Mouse (Mus musculus): ENCODE measurements around the gene Cntn3. TPM values are rescaled to one million over a fixed set of nuclear protein-coding genes. Genes with fewer than 3 reads are reported as not detected.
"Not testable (repeated sequence)": the region's sequence is repeated elsewhere in the genome, so short reads cannot be mapped to it uniquely, and the experiment has no call there.

The Cntn3 gene
- polyA plus RNA-seq (2016; fragmentation: Nextera tagmentation; extraction: Ambion mirVana), result 1.2 and 1.3 TPM in 2 replicates

GRCm38 (mm10) chr6:102573001-102573400 is at the start of gene Cntn3:
Gene Cntn3 (minus strand): TSS chr6:102573101.
- ATAC-seq; H3K36me3 ChIP-seq; H3K9ac ChIP-seq; H3K4me3 ChIP-seq; H3K4me2 ChIP-seq; H3K27ac ChIP-seq; H3K9me3 ChIP-seq (replicated peaks); H3K27me3 ChIP-seq (replicated peaks): not testable (repeated sequence)
- peaks cover 12% of the 10 kb centered on the region for H3K4me1 ChIP-seq
- 92% methylated on average over 7 of the region's 20 CpGs for WGBS (ENCODE audit: insufficient replicate concordance)

GRCm38 (mm10) chr6:102600773-102601172 is 27.9 kb upstream of the Cntn3 start:
- Histone ChIP-seq H3K27ac (no peak overlapping the region), H3K4me2 (no peak overlapping the region), H3K9me3 (replicated peaks) (no peaks in the 10 kb centered on the region), H3K27me3 (replicated peaks) (no peaks in the 10 kb centered on the region), H3K4me1 (no peaks in the 10 kb centered on the region), H3K36me3 (no peaks in the 10 kb centered on the region), H3K9ac (no peak overlapping the region), H3K4me3 (no peak overlapping the region)
- ATAC-seq, result no peak
- WGBS (ENCODE audit: insufficient replicate concordance), result 57% methylated on average over 2 of the region's 2 CpGs

- Histone ChIP-seq H3K36me3 (no peaks in the 10 kb centered on the region), H3K9me3 (replicated peaks) (no peaks in the 10 kb centered on the region), H3K27ac (no peak overlapping the region), H3K4me1 (no peaks in the 10 kb centered on the region), H3K4me3 (no peak overlapping the region), H3K27me3 (replicated peaks) (no peaks in the 10 kb centered on the region), H3K9ac (no peak overlapping the region), H3K4me2 (no peak overlapping the region)
- WGBS (ENCODE audit: insufficient replicate concordance), result 54% methylated on average over 2 of the region's 2 CpGs
- no peak for ATAC-seq
These were observed 24.9 kb upstream of the Cntn3 start for GRCm38 (mm10) chr6:102597756-102598155.

GRCm38 (mm10) chr6:102590151-102590550 is 17.2 kb upstream of the Cntn3 start:
- no peak overlapping the region for H3K4me3 ChIP-seq
- WGBS (ENCODE audit: insufficient replicate concordance), result 80% methylated on average over 4 of the region's 4 CpGs
- H3K4me1 ChIP-seq, result no peaks in the 10 kb centered on the region

GRCm38 (mm10) chr6:102589311-102589710 is 16.4 kb upstream of the Cntn3 start:
- H3K36me3 ChIP-seq, result no peaks in the 10 kb centered on the region
- no peak overlapping the region for H3K27ac ChIP-seq
- no peak for ATAC-seq
- no peak overlapping the region for H3K4me2 ChIP-seq
- H3K9ac ChIP-seq, result no peak overlapping the region
- no peaks in the 10 kb centered on the region for H3K27me3 ChIP-seq (replicated peaks)
- H3K9me3 ChIP-seq (replicated peaks), result no peaks in the 10 kb centered on the region
- H3K4me1 ChIP-seq, result no peaks in the 10 kb centered on the region
- H3K4me3 ChIP-seq, result no peak overlapping the region
- 41% methylated on average over 4 of the region's 4 CpGs for WGBS (ENCODE audit: insufficient replicate concordance)

More at GRCm38 (mm10) chr6:102590151-102590550, 17.2 kb upstream of the Cntn3 start:
- Histone ChIP-seq H3K9me3 (replicated peaks) (no peaks in the 10 kb centered on the region), H3K36me3 (no peaks in the 10 kb centered on the region), H3K27ac (no peak overlapping the region), H3K9ac (no peak overlapping the region), H3K27me3 (replicated peaks) (no peaks in the 10 kb centered on the region), H3K4me2 (no peak overlapping the region)
- ATAC-seq, result no peak

- H3K36me3 ChIP-seq, result no peaks in the 10 kb centered on the region
- no peak for ATAC-seq
- no peaks in the 10 kb centered on the region for H3K27me3 ChIP-seq (replicated peaks)
- no peak overlapping the region for H3K9ac ChIP-seq
- H3K27ac ChIP-seq, result no peak overlapping the region
- no peak overlapping the region for H3K4me2 ChIP-seq
- H3K4me1 ChIP-seq, result no peaks in the 10 kb centered on the region
- no peaks in the 10 kb centered on the region for H3K9me3 ChIP-seq (replicated peaks)
- H3K4me3 ChIP-seq, result no peak overlapping the region
These were observed 13.2 kb upstream of the Cntn3 start for GRCm38 (mm10) chr6:102586056-102586455.

GRCm38 (mm10) chr6:102583578-102583977 is 10.7 kb upstream of the Cntn3 start:
- Histone ChIP-seq H3K27me3 (replicated peaks) (no peaks in the 10 kb centered on the region), H3K9ac (no peak overlapping the region), H3K4me2 (no peak overlapping the region), H3K27ac (no peak overlapping the region), H3K4me1 (no peaks in the 10 kb centered on the region), H3K9me3 (replicated peaks) (no peaks in the 10 kb centered on the region), H3K4me3 (no peak overlapping the region), H3K36me3 (no peaks in the 10 kb centered on the region)
- 63% methylated on average over 2 of the region's 2 CpGs for WGBS (ENCODE audit: insufficient replicate concordance)
- no peak for ATAC-seq

GRCm38 (mm10) chr6:102567496-102567895 is 5.4 kb downstream of the Cntn3 start:
- no peak for ATAC-seq
- H3K4me2 ChIP-seq, result no peak overlapping the region
- 34% methylated on average over 1 of the region's 1 CpGs for WGBS (ENCODE audit: insufficient replicate concordance)
- peaks cover 20% of the 10 kb centered on the region for H3K27me3 ChIP-seq (replicated peaks)
- no peak overlapping the region for H3K4me3 ChIP-seq
- no peaks in the 10 kb centered on the region for H3K36me3 ChIP-seq
- peaks cover 43% of the 10 kb centered on the region for H3K4me1 ChIP-seq
- no peaks in the 10 kb centered on the region for H3K9me3 ChIP-seq (replicated peaks)
- H3K27ac ChIP-seq, result no peak overlapping the region
- H3K9ac ChIP-seq, result no peak overlapping the region

- Histone ChIP-seq H3K36me3 (no peaks in the 10 kb centered on the region), H3K27me3 (replicated peaks) (peaks cover 20% of the 10 kb centered on the region), H3K4me1 (peaks cover 52% of the 10 kb centered on the region), H3K9me3 (replicated peaks) (no peaks in the 10 kb centered on the region), H3K4me2 (no peak overlapping the region), H3K4me3 (no peak overlapping the region), H3K27ac (no peak overlapping the region), H3K9ac (no peak overlapping the region)
- ATAC-seq, result peak; percentile 49; the same call in 1 of the 2 replicates
- WGBS (ENCODE audit: insufficient replicate concordance), result 90% methylated on average over 1 of the region's 1 CpGs
These were observed 7.7 kb downstream of the Cntn3 start for GRCm38 (mm10) chr6:102565228-102565627.

GRCm38 (mm10) chr6:102564011-102564731 is 8.7 kb downstream of the Cntn3 start:
- peak overlapping the region; percentile 68 for H3K4me3 ChIP-seq
- peak overlapping the region; percentile 77 for H3K27ac ChIP-seq
- no peaks in the 10 kb centered on the region for H3K9me3 ChIP-seq (replicated peaks)
- peaks cover 20% of the 10 kb centered on the region for H3K27me3 ChIP-seq (replicated peaks)
- ATAC-seq, result peak; percentile 97
- WGBS (ENCODE audit: insufficient replicate concordance), result under 1% methylated on average over 60 of the region's 63 CpGs
- H3K36me3 ChIP-seq, result no peaks in the 10 kb centered on the region
- peak overlapping the region; percentile 87 for H3K4me2 ChIP-seq
- peaks cover 49% of the 10 kb centered on the region for H3K4me1 ChIP-seq
- H3K9ac ChIP-seq, result peak overlapping the region; percentile 72

GRCm38 (mm10) chr6:102563431-102563830 is 9.5 kb downstream of the Cntn3 start:
- 17% methylated on average over 7 of the region's 7 CpGs for WGBS (ENCODE audit: insufficient replicate concordance)
- peak overlapping the region; percentile 72 for H3K9ac ChIP-seq

GRCm38 (mm10) chr6:102557521-102557920 is 15.4 kb downstream of the Cntn3 start:
- H3K4me1 ChIP-seq, result peaks cover 40% of the 10 kb centered on the region

More at GRCm38 (mm10) chr6:102563431-102563830, 9.5 kb downstream of the Cntn3 start:
- Histone ChIP-seq H3K4me1 (peaks cover 45% of the 10 kb centered on the region), H3K9me3 (replicated peaks) (no peaks in the 10 kb centered on the region), H3K4me3 (peak overlapping the region; percentile 68), H3K27me3 (replicated peaks) (peaks cover 20% of the 10 kb centered on the region), H3K27ac (no peak overlapping the region), H3K4me2 (peak overlapping the region; percentile 87), H3K36me3 (no peaks in the 10 kb centered on the region)
- no peak for ATAC-seq

More at GRCm38 (mm10) chr6:102557521-102557920, 15.4 kb downstream of the Cntn3 start:
- no peaks in the 10 kb centered on the region for H3K36me3 ChIP-seq
- H3K4me3 ChIP-seq, result no peak overlapping the region
- no peak overlapping the region for H3K4me2 ChIP-seq
- no peaks in the 10 kb centered on the region; the same call in 1 of the 2 replicates for H3K27me3 ChIP-seq (replicated peaks)
- peak overlapping the region; percentile 49; the same call in 1 of the 2 replicates for H3K27ac ChIP-seq
- H3K9me3 ChIP-seq (replicated peaks), result no peaks in the 10 kb centered on the region
- WGBS (ENCODE audit: insufficient replicate concordance), result 51% methylated on average over 3 of the region's 3 CpGs
- ATAC-seq, result no peak
- no peak overlapping the region for H3K9ac ChIP-seq
